Mouse (Mus musculus) forebrain, embryonic 12.5 days (tissue): ENCODE data around the gene Sergef. TPM values are rescaled to one million over a fixed set of nuclear protein-coding genes. Genes with fewer than 3 reads are reported as not detected.

Source experiments
- ATAC-seq: fragments of 200-750 bp; cut with Nextera tagmentation; 2 replicates; pipeline ENCODE4 v1.8.0; 2017; ENCODE audit warnings: moderate TSS enrichment; ENCODE audit not compliant: low FRiP score
- H3K27ac ChIP-seq: fragments of 300-500 bp; sonication (generic); 2 replicates; pipeline ENCODE4 v1.5.1; 2016; ENCODE audit warnings: mild to moderate bottlenecking
- H3K27me3 ChIP-seq: fragments of 300-500 bp; sonication (generic); 2 replicates; pipeline ENCODE4 v1.6.1; 2016; ENCODE audit warnings: mild to moderate bottlenecking
- H3K36me3 ChIP-seq: fragments of 300-500 bp; sonication (generic); replicated peaks from 2 replicates; pipeline ENCODE4 v1.6.1; 2016; ENCODE audit warnings: mild to moderate bottlenecking
- H3K4me1 ChIP-seq: fragments of 300-500 bp; sonication (generic); 2 replicates; pipeline ENCODE4 v1.6.1; 2016
- H3K4me2 ChIP-seq: fragments of 300-500 bp; sonication (generic); 2 replicates; pipeline ENCODE4 v1.6.1; 2016; ENCODE audit warnings: mild to moderate bottlenecking, moderate library complexity
- H3K4me3 ChIP-seq: fragments of 300-500 bp; sonication (generic); replicated peaks from 2 replicates; pipeline ENCODE4 v1.5.1; 2016; ENCODE audit warnings: mild to moderate bottlenecking
- H3K9ac ChIP-seq: fragments of 300-500 bp; sonication (generic); 2 replicates; pipeline ENCODE4 v1.6.1; 2016; ENCODE audit warnings: mild to moderate bottlenecking
- H3K9me3 ChIP-seq: fragments of 300-500 bp; sonication (generic); 2 replicates; pipeline ENCODE4 v1.6.1; 2016
- WGBS: fragments of 180-500 bp; shearing (Covaris S2); methylation state at CpG from one replicate; pipeline ENCODE4 v1.1.7; 2016; 5-methylcytosine and 5-hydroxymethylcytosine counted together
- polyA plus RNA-seq: library from polyadenylated mRNA; unstranded; fragments of >200 nt; fragmentation: Nextera tagmentation; extraction: Ambion mirVana; gene quantifications from 2 replicates; pipeline ENCODE4 v1.2.1, GENCODE M21; 2016

Sergef gene
- polyA plus RNA-seq, 1 experiment from 2014 or later, result 19.0 TPM

DNA sequence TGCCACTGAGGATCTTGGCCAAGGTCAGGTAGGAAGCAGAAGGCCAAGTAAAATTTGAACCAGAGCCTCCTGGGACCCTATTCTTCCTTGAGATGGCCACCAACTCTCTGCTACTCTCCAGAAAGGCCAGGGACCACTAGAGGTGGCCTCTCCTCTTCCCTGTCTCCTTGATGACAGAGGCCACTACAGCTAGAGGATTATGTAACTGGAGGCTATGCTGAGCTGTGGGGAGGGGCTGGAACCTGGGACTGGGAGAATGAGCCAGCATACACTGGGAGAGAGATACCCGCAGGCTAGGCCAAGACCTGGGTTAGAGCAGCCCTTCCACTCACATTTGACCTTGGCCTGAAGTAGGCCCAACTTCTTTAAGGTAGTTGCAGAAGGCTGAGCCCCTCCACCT, 239.9 kb downstream of the Sergef start:
- Histone ChIP-seq H3K4me1 (peaks cover 28% of the 10 kb centered on the region), H3K36me3 (no peaks in the 10 kb centered on the region), H3K4me2 (peak overlapping the region; percentile 79; the same call in 1 of the 2 replicates), H3K4me3 (no peak overlapping the region), H3K27me3 (peaks cover 71% of the 10 kb centered on the region), H3K9me3 (no peaks in the 10 kb centered on the region), H3K27ac (no peak overlapping the region), H3K9ac (no peak overlapping the region)
- 100% methylated on average over 1 of the region's 1 CpGs for WGBS
- no peak for ATAC-seq

DNA sequence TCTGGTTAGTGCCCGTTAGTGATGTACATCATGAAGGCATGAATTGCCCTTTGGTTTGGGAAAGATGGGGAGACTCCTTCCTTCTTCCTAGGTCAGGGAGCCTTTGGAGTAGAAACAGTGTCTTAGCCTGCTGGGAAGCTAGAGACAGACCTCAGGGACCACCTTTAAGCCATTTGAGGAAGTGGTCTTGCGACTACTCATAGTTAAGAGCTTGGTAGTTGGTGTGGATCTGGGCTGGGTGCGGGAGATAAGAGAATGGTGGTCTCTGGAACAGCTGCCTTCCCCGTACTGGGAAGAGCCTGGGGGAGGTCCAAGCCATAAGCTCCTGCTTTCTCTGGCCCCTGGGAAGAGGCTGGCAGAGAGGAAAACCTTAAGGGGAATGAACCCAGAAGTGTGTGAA, 241.0 kb downstream of the Sergef start:
- ATAC-seq, result no peak
- peak overlapping the region; percentile 66 for H3K4me3 ChIP-seq
- peaks cover 81% of the 10 kb centered on the region for H3K27me3 ChIP-seq
- 73% methylated on average over 4 of the region's 4 CpGs for WGBS
- H3K27ac ChIP-seq, result no peak overlapping the region
- H3K9ac ChIP-seq, result no peak overlapping the region
- H3K4me1 ChIP-seq, result peaks cover 25% of the 10 kb centered on the region
- H3K4me2 ChIP-seq, result peak overlapping the region; percentile 79
- no peaks in the 10 kb centered on the region for H3K36me3 ChIP-seq
- no peaks in the 10 kb centered on the region for H3K9me3 ChIP-seq

DNA sequence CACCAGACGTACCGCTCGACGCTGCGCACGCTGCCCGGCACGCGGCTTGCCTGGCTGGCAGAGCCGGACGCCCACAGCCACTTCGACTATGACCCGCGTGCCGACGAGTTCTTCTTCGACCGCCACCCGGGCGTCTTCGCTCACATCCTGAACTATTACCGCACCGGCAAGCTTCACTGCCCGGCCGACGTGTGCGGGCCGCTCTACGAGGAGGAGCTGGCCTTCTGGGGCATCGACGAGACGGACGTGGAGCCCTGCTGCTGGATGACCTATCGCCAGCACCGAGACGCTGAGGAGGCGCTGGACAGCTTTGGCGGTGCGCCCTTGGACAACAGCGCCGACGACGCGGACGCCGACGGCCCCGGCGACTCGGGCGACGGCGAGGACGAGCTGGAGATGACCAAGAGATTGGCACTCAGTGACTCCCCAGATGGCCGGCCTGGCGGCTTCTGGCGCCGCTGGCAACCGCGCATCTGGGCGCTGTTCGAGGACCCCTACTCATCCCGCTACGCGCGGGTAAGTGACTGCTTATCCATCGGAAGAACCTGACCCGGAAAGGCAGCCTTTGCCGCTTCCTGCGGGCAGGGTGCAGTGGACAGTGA, 241.8 kb downstream of the Sergef start:
- Histone ChIP-seq H3K27ac (no peak overlapping the region), H3K4me3 (peak overlapping the region; percentile 66), H3K9ac (peak overlapping the region; percentile 45), H3K27me3 (peaks cover 86% of the 10 kb centered on the region), H3K4me1 (peaks cover 25% of the 10 kb centered on the region), H3K4me2 (peak overlapping the region; percentile 79), H3K9me3 (no peaks in the 10 kb centered on the region), H3K36me3 (no peaks in the 10 kb centered on the region)
- 10% methylated on average over 70 of the region's 70 CpGs for WGBS
- ATAC-seq, result no peak

DNA sequence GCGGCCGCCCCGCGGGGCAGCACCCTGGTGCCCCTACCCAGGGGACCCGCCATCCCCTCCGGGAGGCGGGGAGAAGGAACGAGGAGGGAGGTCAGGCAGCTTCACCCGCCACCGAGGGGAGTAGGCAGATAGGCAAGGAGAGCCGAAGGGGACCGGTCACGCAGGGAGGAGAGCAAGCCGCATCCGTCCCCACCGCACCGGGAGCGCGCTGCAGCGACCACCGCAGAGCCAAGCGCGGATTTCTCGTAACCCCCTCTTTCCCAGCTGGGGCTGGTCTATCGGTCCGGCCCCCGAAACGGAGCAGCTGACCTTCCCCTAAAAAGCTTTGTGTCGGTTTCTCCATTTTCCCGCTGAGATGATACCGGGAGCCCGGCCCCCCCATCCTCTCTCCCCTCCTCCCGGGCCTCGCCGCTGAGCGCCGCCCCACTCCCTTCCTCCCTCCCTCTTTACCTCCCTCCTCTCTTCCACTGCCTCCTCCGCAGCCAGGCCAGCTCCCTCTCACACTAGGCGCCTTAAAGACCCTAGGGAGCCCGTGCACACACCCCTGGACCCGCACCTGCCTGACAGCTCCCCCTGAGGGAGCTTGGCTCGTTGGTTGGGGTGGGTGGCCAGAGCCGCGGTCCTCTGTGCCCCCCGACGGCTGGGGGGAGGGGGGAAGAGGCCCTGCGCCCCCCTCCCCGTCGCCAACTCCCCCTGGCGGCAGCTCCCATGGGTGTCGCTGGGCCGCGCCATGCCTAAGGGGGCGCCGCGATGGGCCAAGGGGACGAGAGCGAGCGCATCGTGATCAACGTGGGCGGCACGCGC, 242.5 kb downstream of the Sergef start:
- 1% methylated on average over 53 of the region's 64 CpGs for WGBS
- peak overlapping the region; percentile 73 for H3K9ac ChIP-seq
- H3K4me3 ChIP-seq, result peak overlapping the region; percentile 66
- no peaks in the 10 kb centered on the region for H3K9me3 ChIP-seq
- H3K36me3 ChIP-seq, result no peaks in the 10 kb centered on the region
- peak overlapping the region; percentile 61; the same call in 1 of the 2 replicates for H3K27ac ChIP-seq
- H3K4me1 ChIP-seq, result peaks cover 25% of the 10 kb centered on the region
- ATAC-seq, result peak; percentile 64
- peak overlapping the region; percentile 79 for H3K4me2 ChIP-seq
- peaks cover 86% of the 10 kb centered on the region for H3K27me3 ChIP-seq

DNA sequence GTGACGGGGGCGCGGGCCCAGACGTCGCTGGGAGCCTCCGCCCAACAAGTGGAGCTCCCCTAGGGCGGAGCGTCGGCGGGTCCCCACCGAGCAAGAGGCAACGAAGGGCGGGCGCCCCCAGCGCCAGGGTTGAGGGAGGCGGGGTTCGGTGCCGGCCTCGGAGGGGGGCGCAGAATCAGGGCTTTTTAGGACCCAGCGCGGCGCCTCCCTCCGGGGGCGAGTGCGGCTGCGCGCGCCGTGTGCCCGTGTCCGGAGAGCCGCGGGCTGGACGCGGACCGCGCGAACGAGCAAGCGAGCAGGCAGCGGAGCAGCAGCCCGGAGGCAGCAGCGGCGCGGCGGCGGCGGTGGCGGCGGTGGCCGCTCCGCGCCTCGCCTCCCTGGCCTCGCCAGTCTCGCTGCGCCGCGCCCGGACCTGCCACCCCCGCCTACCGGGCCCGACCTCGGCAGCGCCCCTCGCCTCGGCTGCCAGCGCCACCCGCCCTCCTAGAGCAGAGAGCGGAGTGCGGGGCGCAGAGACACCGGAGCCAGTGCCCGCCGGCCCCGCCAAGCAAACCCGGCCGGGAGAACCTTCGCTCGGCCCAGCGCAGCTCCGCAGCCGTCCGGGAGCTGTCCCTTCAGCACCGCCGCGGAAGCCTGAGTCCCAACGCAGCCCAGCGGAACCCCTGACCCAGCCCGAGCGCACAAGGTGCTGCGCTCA, 243.2 kb downstream of the Sergef start, which contains the start of gene Kcnc1:
TSS of gene Kcnc1 (plus strand) at position 267 of the 697 bp plus-strand sequence.
- H3K27me3 ChIP-seq, result peaks cover 86% of the 10 kb centered on the region
- WGBS, result under 1% methylated on average over 62 of the region's 93 CpGs
- H3K4me3 ChIP-seq, result peak within 1 kb of the TSS; percentile 66
- ATAC-seq, result peak; percentile 72
- no peaks in the 10 kb centered on the region for H3K9me3 ChIP-seq
- peak within 1 kb of the TSS; percentile 79 for H3K4me2 ChIP-seq
- no peaks in the 10 kb centered on the region for H3K36me3 ChIP-seq
- peaks cover 25% of the 10 kb centered on the region for H3K4me1 ChIP-seq
- H3K27ac ChIP-seq, result peak within 1 kb of the TSS; percentile 61; the same call in 1 of the 2 replicates
- peak within 1 kb of the TSS; percentile 73 for H3K9ac ChIP-seq

DNA sequence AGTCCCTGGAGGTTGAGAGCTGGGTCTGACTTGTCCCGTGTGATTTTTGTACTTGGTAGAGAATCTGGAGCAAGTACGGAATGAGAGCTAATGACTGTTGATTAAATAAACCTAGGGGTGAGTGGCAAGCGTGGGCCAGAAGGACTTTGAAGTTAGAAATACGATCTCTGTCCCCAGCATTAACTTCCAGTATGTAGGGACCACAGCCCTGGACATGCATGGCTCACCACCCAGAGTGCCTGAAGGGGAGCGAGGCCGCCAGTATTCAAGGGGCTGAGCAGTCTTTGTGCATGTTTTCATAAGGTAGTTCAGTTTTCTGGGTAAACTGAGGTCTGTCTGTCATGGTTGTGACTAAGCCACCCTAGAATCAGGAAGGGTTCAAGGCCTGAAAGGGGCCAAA, 244.0 kb downstream of the Sergef start:
- peak overlapping the region; percentile 79; the same call in 1 of the 2 replicates for H3K4me2 ChIP-seq
- no peak for ATAC-seq
- no peaks in the 10 kb centered on the region for H3K9me3 ChIP-seq
- peaks cover 24% of the 10 kb centered on the region for H3K4me1 ChIP-seq
- peaks cover 84% of the 10 kb centered on the region for H3K27me3 ChIP-seq
- H3K9ac ChIP-seq, result peak overlapping the region; percentile 73; the same call in 1 of the 2 replicates
- peak overlapping the region; percentile 66; the same call in 1 of the 2 replicates for H3K4me3 ChIP-seq
- H3K27ac ChIP-seq, result no peak overlapping the region
- no peaks in the 10 kb centered on the region for H3K36me3 ChIP-seq
- WGBS, result 52% methylated on average over 6 of the region's 6 CpGs

DNA sequence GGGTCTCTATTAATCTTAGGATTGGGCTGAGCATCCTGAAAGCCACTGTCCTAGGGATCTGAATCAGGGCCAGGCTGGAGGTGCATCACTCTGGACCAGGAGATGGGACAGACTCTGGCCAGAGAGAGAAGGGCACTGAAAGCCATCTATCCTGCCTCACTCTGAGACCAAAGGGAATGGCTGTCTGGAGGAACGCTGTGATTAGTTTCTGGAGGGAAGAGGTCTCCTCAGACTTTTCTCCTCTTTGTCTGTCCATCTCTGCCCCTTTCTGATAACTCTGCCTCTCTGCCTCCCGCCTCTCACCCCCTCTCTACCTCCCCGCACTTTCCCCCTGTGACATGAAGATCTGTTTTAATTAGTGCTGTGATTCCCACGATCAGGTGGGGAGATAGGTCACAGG, 244.7 kb downstream of the Sergef start:
- no peaks in the 10 kb centered on the region for H3K9me3 ChIP-seq
- no peak overlapping the region for H3K9ac ChIP-seq
- peaks cover 78% of the 10 kb centered on the region for H3K27me3 ChIP-seq
- peaks cover 18% of the 10 kb centered on the region for H3K4me1 ChIP-seq
- ATAC-seq, result no peak
- H3K36me3 ChIP-seq, result no peaks in the 10 kb centered on the region
- 76% methylated on average over 4 of the region's 4 CpGs for WGBS
- no peak overlapping the region for H3K4me2 ChIP-seq
- H3K4me3 ChIP-seq, result no peak overlapping the region
- no peak overlapping the region for H3K27ac ChIP-seq

DNA sequence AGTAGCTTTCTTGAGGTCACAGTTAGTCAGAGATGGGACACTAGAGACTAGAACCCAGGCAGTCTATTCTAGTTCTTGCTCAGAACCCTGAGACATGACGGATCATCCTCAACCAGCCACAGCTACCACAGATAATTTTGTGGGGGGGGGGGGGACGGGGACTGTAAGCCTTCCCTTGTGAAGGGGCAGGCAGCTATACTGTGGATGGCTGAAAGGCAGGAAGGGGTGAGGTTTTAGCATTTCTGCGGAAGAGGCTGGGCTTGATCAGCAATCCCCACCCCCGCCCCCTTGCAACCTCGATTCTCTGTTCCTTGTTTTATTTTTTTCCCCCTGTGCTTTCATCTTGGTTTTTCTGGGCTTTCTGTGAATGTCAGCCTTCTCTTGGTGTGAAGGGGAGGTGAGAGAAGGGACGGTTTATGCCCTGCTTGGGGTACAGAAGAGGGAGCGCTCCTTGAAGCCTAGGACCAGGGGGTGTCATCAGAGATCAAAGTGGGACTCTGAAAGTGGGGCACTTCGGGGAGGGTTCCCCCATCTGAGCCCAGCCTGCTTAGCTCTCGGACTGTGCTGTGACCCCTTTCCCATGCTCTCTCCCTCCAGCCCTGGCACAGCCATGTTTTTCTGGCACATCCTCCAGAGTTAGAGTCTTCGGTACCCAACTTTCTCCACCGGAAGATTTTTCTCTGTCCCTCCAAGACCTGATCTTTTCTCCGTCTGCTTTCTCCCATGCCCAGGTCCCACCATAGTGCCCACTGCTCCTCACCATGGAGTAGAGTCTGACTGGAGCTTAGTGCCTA, 245.7 kb downstream of the Sergef start:
- Histone ChIP-seq H3K27me3 (peaks cover 67% of the 10 kb centered on the region), H3K27ac (no peak overlapping the region), H3K4me1 (peaks cover 12% of the 10 kb centered on the region), H3K9ac (no peak overlapping the region), H3K4me3 (no peak overlapping the region), H3K9me3 (no peaks in the 10 kb centered on the region), H3K36me3 (no peaks in the 10 kb centered on the region), H3K4me2 (no peak overlapping the region)
- WGBS, result 54% methylated on average over 12 of the region's 12 CpGs
- ATAC-seq, result no peak

Other genes starting within 250 kb of the Sergef start
- gene Kcnc1, start 243.3 kb downstream of the Sergef start, polyA plus RNA-seq, result 4.8 and 4.9 TPM in 2 replicates
- 0.63 and 0.76 TPM in 2 replicates for gene Tph1, start 32.7 kb upstream of the Sergef start, polyA plus RNA-seq
- 37.0 and 37.2 TPM in 2 replicates for gene Saal1, start 70.9 kb upstream of the Sergef start, polyA plus RNA-seq
- not detected in 2 replicates for gene Saa3, start 75.9 kb upstream of the Sergef start, polyA plus RNA-seq
- gene Saa4, start 92.8 kb upstream of the Sergef start, polyA plus RNA-seq, result not detected in 2 replicates
- gene Saa1, start 103.2 kb upstream of the Sergef start, polyA plus RNA-seq, result not detected in 2 replicates
- gene Saa2, start 112.0 kb upstream of the Sergef start, polyA plus RNA-seq, result not detected in 2 replicates
- 23.9 and 25.3 TPM in 2 replicates for gene Hps5, start 156.3 kb upstream of the Sergef start, polyA plus RNA-seq
- gene Gtf2h1, start 156.3 kb upstream of the Sergef start, polyA plus RNA-seq, result 52.6 and 55.4 TPM in 2 replicates
- 1,021 and 1,078 TPM in 2 replicates for gene Ldha, start 201.7 kb upstream of the Sergef start, polyA plus RNA-seq
- gene Ldhc, start 221.4 kb upstream of the Sergef start, polyA plus RNA-seq, result not detected in 2 replicates